Mouse (Mus musculus) frontal cortex, postnatal 36 days (tissue): ENCODE measurements at regions not wholly inside any gene's neighbourhood (a gene's known extent, or its start where the extent isn't known, plus 50 kb on each side); places are given as distances from the start of the nearest gene placed in this dataset.

ENCODE experiments used
- DNase-seq, 2 experiments: peaks; one replicate each; pipeline ENCODE4 v3.0.0; 2022; ENCODE audit warnings: low spot score in 2 of 2

DNA sequence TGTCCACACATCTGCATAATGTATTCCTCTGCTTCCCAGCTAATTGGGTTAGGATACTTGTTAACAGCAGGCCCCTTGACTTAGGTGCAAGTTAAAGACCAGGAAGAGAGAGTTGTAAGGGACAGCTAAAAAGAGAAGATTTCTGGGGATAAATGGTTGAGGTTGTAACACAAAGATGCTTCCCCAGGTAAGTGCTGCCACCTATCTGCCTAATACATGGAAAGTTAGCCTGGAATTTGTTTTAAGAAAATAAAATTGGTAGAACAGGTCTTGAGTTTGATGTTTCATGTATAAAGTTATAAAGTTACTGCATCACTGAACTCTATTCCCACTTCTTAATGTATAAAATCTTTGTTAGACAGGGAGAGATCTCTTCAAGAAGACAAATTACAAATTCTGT is 232.4 kb upstream of the Aga start:
- peak in 1 of 2 experiments; percentile 2 for DNase-seq

- no peak for DNase-seq
Observed at GRCm38 (mm10) chr8:53281041-53281440, 230.5 kb upstream of the Aga start.
